Mouse (Mus musculus): ENCODE data around the gene Tmem50b.

DNA sequence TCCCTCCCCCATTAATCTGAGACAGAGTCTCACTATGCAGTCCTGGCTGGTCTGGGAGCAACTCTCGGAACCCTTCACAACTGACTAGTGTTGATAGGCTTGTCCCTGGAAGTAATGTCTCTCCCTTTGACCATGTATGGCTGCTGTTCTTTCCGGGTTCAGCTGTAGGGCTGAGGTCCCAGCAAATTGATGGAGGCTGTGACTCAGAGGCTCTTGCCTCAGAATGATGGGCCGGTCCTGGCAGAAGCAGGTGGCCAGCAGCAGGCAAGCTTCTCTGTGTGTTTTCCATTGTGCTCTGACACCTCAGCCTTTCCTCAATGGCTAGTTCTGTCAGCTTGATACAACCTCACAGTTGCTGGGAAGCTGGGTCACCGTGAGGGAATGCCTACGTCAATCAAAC, 14.9 kb upstream of the Tmem50b start:
- no peak for TF ChIP-seq CTCF (IDR thresholded peaks at IDR 0.05; ENCODE audit: borderline replicate concordance, control insufficient read depth, extremely low read depth, insufficient read depth, low read length, poor library complexity)
- TF ChIP-seq POLR2A (IDR thresholded peaks at IDR 0.05; ENCODE audit: control insufficient read depth, extremely low read depth, insufficient read depth, low read length, poor library complexity) = no peak
